Mouse (Mus musculus): ENCODE results near the gene Caskin1. TPM values are rescaled to one million over a fixed set of nuclear protein-coding genes. Genes with fewer than 3 reads are reported as not detected.

Caskin1 gene
- polyA plus RNA-seq, 2 experiments: 3.1 to 18.1 TPM

- Histone ChIP-seq H3K4me2 (replicated peaks; ENCODE audit: low read depth, low read length, severe bottlenecking) (peak overlapping the region; percentile 97), H3K4me1 (ENCODE audit: control insufficient read depth, insufficient read depth, low read length) (no peaks in the 10 kb centered on the region), H3K27ac (replicated peaks; ENCODE audit: low read depth, low read length) (no peak overlapping the region), H3K36me3 (ENCODE audit: control insufficient read depth, insufficient read depth, low read length) (no peaks in the 10 kb centered on the region), H3K27me3 (ENCODE audit: control insufficient read depth, insufficient read depth, low read length) (no peaks in the 10 kb centered on the region), H3K9ac (ENCODE audit: low read depth, low read length, severe bottlenecking) (peak overlapping the region; percentile 73), H3K4me3 (replicated peaks; ENCODE audit: low read length) (peak overlapping the region; percentile 71), H3K9me3 (ENCODE audit: control insufficient read depth, low read length) (no peaks in the 10 kb centered on the region)
- DNase-seq (ENCODE audit: low spot score) (no peak), ATAC-seq (ENCODE audit: low FRiP score, low read depth) (0 out of 2 replicates have a peak, but pooled peaks have one; percentile 12)
- TF ChIP-seq POLR2A (IDR thresholded peaks at IDR 0.05; ENCODE audit: borderline replicate concordance, extremely low read depth, insufficient read depth, insufficient read length): no peak
- WGBS: 24% methylated on average over 13 of the region's 19 CpGs
Measured at GRCm38 (mm10) chr17:24489265-24490030, 1.0 kb downstream of the Caskin1 start.

GRCm38 (mm10) chr17:24490399-24490798 lies 2.0 kb downstream of the Caskin1 start:
- no peak for DNase-seq (ENCODE audit: low spot score)
- Histone ChIP-seq H3K36me3 (ENCODE audit: control insufficient read depth, insufficient read depth, low read length) (no peaks in the 10 kb centered on the region), H3K27me3 (ENCODE audit: control insufficient read depth, insufficient read depth, low read length) (no peaks in the 10 kb centered on the region), H3K9me3 (ENCODE audit: control insufficient read depth, low read length) (no peaks in the 10 kb centered on the region), H3K27ac (replicated peaks; ENCODE audit: low read depth, low read length) (no peak overlapping the region), H3K4me1 (ENCODE audit: control insufficient read depth, insufficient read depth, low read length) (no peaks in the 10 kb centered on the region), H3K9ac (ENCODE audit: low read depth, low read length, severe bottlenecking) (no peak overlapping the region), H3K4me2 (replicated peaks; ENCODE audit: low read depth, low read length, severe bottlenecking) (no peak overlapping the region), H3K4me3 (replicated peaks; ENCODE audit: low read length) (no peak overlapping the region)
- WGBS: 66% methylated on average over 4 of the region's 4 CpGs
- TF ChIP-seq POLR2A (IDR thresholded peaks at IDR 0.05; ENCODE audit: borderline replicate concordance, extremely low read depth, insufficient read depth, insufficient read length): no peak
- no peak for ATAC-seq (ENCODE audit: low FRiP score, low read depth)

- Histone ChIP-seq H3K4me1 (ENCODE audit: control insufficient read depth, insufficient read depth, low read length) (no peaks in the 10 kb centered on the region), H3K27me3 (ENCODE audit: control insufficient read depth, insufficient read depth, low read length) (no peaks in the 10 kb centered on the region), H3K9ac (ENCODE audit: low read depth, low read length, severe bottlenecking) (no peak overlapping the region), H3K36me3 (ENCODE audit: control insufficient read depth, insufficient read depth, low read length) (peaks cover 14% of the 10 kb centered on the region; the same call in 1 of the 2 replicates), H3K9me3 (ENCODE audit: control insufficient read depth, low read length) (no peaks in the 10 kb centered on the region), H3K27ac (replicated peaks; ENCODE audit: low read depth, low read length) (no peak overlapping the region), H3K4me2 (replicated peaks; ENCODE audit: low read depth, low read length, severe bottlenecking) (no peak overlapping the region), H3K4me3 (replicated peaks; ENCODE audit: low read length) (no peak overlapping the region)
- WGBS: 35% methylated on average over 2 of the region's 2 CpGs
- ATAC-seq (ENCODE audit: low FRiP score, low read depth) (no peak), DNase-seq (ENCODE audit: low spot score) (peak; percentile 77)
- TF ChIP-seq POLR2A (IDR thresholded peaks at IDR 0.05; ENCODE audit: borderline replicate concordance, extremely low read depth, insufficient read depth, insufficient read length): no peak
Measured at GRCm38 (mm10) chr17:24494627-24495335, 6.4 kb downstream of the Caskin1 start.

GRCm38 (mm10) chr17:24495443-24495842 lies 7.0 kb downstream of the Caskin1 start:
- Histone ChIP-seq H3K27ac (replicated peaks; ENCODE audit: low read depth, low read length) (no peak overlapping the region), H3K9me3 (ENCODE audit: control insufficient read depth, low read length) (no peaks in the 10 kb centered on the region), H3K4me1 (ENCODE audit: control insufficient read depth, insufficient read depth, low read length) (no peaks in the 10 kb centered on the region), H3K4me2 (replicated peaks; ENCODE audit: low read depth, low read length, severe bottlenecking) (no peak overlapping the region), H3K4me3 (replicated peaks; ENCODE audit: low read length) (no peak overlapping the region), H3K36me3 (ENCODE audit: control insufficient read depth, insufficient read depth, low read length) (peaks cover 14% of the 10 kb centered on the region; the same call in 1 of the 2 replicates), H3K27me3 (ENCODE audit: control insufficient read depth, insufficient read depth, low read length) (no peaks in the 10 kb centered on the region), H3K9ac (ENCODE audit: low read depth, low read length, severe bottlenecking) (no peak overlapping the region)
- 78% methylated on average over 3 of the region's 3 CpGs for WGBS
- no peak for TF ChIP-seq POLR2A (IDR thresholded peaks at IDR 0.05; ENCODE audit: borderline replicate concordance, extremely low read depth, insufficient read depth, insufficient read length)
- DNase-seq (ENCODE audit: low spot score) (no peak), ATAC-seq (ENCODE audit: low FRiP score, low read depth) (no peak)

GRCm38 (mm10) chr17:24496026-24496425 lies 7.6 kb downstream of the Caskin1 start:
- no peak for ATAC-seq (ENCODE audit: low FRiP score, low read depth)
- no peak overlapping the region for H3K27ac ChIP-seq (replicated peaks; ENCODE audit: low read depth, low read length)
- no peak overlapping the region for H3K9ac ChIP-seq (ENCODE audit: low read depth, low read length, severe bottlenecking)
- 100% methylated on average over 1 of the region's 1 CpGs for WGBS
- no peaks in the 10 kb centered on the region for H3K9me3 ChIP-seq (ENCODE audit: control insufficient read depth, low read length)
- no peak overlapping the region for H3K4me2 ChIP-seq (replicated peaks; ENCODE audit: low read depth, low read length, severe bottlenecking)
- no peaks in the 10 kb centered on the region for H3K4me1 ChIP-seq (ENCODE audit: control insufficient read depth, insufficient read depth, low read length)
- H3K27me3 ChIP-seq (ENCODE audit: control insufficient read depth, insufficient read depth, low read length): no peaks in the 10 kb centered on the region
- peaks cover 14% of the 10 kb centered on the region; the same call in 1 of the 2 replicates for H3K36me3 ChIP-seq (ENCODE audit: control insufficient read depth, insufficient read depth, low read length)
- DNase-seq (ENCODE audit: low spot score): no peak
- no peak for TF ChIP-seq POLR2A (IDR thresholded peaks at IDR 0.05; ENCODE audit: borderline replicate concordance, extremely low read depth, insufficient read depth, insufficient read length)
- no peak overlapping the region for H3K4me3 ChIP-seq (replicated peaks; ENCODE audit: low read length)
